16 mouse cellular contexts compared by ENCODE assay signal in genomic region chr19:10693926-10694682, GRCm38 (mm10). TPM values are rescaled to one million over a fixed set of nuclear protein-coding genes. Genes with fewer than 3 reads are reported as not detected.
A peak's percentile ranks its signal among the peaks of the same experiment; 100 is the strongest.
DNase-seq lines count a peak whose midpoint lies in the region; ATAC-seq and TF ChIP-seq lines count a peak whose summit lies in the region.
"Had no signal": no experiment of that assay in that cellular context is flagged by ENCODE, and none has a peak within 500 bp of the region (broad histone marks: within the 10 kb centered on the region; RNA-seq: fewer than 3 reads in every experiment).

No protein-coding gene starts in this region.

- no peaks in the 10 kb centered on the region for H3K36me3 ChIP-seq in lung, postnatal 0 days (ENCODE audit: insufficient read depth, low read length)
- H3K36me3 ChIP-seq in forebrain, embryonic 16.5 days (ENCODE audit: control insufficient read depth, insufficient read depth) = no peaks in the 10 kb centered on the region
- H3K36me3 ChIP-seq: hindbrain, embryonic 10.5 days had no signal

- H3K4me3 ChIP-seq in lung, postnatal 0 days (ENCODE audit: low read depth, low read length) = no peak overlapping the region
- H3K4me3 ChIP-seq in bone marrow, adult 2 months (replicated peaks; ENCODE audit: control insufficient read depth, low read depth, low read length) = no peak overlapping the region
- H3K4me3 ChIP-seq in forebrain, embryonic 16.5 days (replicated peaks; ENCODE audit: low read length) = no peak overlapping the region
- H3K4me3 ChIP-seq: embryonic facial prominence, embryonic 13.5 days; hindbrain, embryonic 10.5 days had no signal

- H3K9ac ChIP-seq in lung, postnatal 0 days (replicated peaks; ENCODE audit: low read depth) = no peak overlapping the region
- no peak overlapping the region for H3K9ac ChIP-seq in forebrain, embryonic 16.5 days (replicated peaks; ENCODE audit: low read depth, low read length)
- H3K9ac ChIP-seq: embryonic facial prominence, embryonic 13.5 days; lung, embryonic 14.5 days had no signal

- TF ChIP-seq CTCF in lung, postnatal 0 days (IDR thresholded peaks at IDR 0.05) = no peak
- no peak for TF ChIP-seq CTCF in bone marrow, adult 2 months (IDR thresholded peaks at IDR 0.05; ENCODE audit: control insufficient read depth, insufficient read depth, low read length)

- H3K4me2 ChIP-seq in lung, postnatal 0 days (replicated peaks; ENCODE audit: low read depth, low read length) = no peak overlapping the region
- H3K4me2 ChIP-seq in forebrain, embryonic 16.5 days (ENCODE audit: low read length) = no peak overlapping the region
- H3K4me2 ChIP-seq: embryonic facial prominence, embryonic 13.5 days; lung, embryonic 14.5 days had no signal

- DNase-seq in lung, postnatal 0 days (ENCODE audit: low spot score) = peak; percentile 61
- no peak for DNase-seq in lung, postnatal 10 days
- no peak for DNase-seq in cerebellum, adult 18-20 months
- no peak for DNase-seq in layer of hippocampus, postnatal 25 days (ENCODE audit: extremely low spot score in 1 of 2, low spot score in 1 of 2)
- DNase-seq: cerebellum, postnatal 14 days; lung, embryonic 14.5 days; right cerebral cortex, postnatal 4 days had no signal

- TF ChIP-seq EP300 in lung, postnatal 0 days (IDR thresholded peaks at IDR 0.05) = no peak

- WGBS in lung, postnatal 0 days = 71% methylated on average over 10 of the region's 10 CpGs
- 39% methylated on average over 10 of the region's 10 CpGs for WGBS in bone marrow, adult 2 months
- 87% methylated on average over 10 of the region's 10 CpGs for WGBS in forebrain, embryonic 16.5 days

- H3K27ac ChIP-seq in lung, postnatal 0 days (ENCODE audit: low read length) = 0 out of 2 replicates have a peak overlapping the region, but pooled peaks have one; percentile 44
- peak overlapping the region; percentile 72 for H3K27ac ChIP-seq in bone marrow, adult 2 months (ENCODE audit: control insufficient read depth, insufficient read depth, low read depth, low read length, poor library complexity)
- H3K27ac ChIP-seq in forebrain, embryonic 16.5 days (ENCODE audit: low read length) = no peak overlapping the region
- H3K27ac ChIP-seq: embryonic facial prominence, embryonic 13.5 days; hindbrain, embryonic 10.5 days had no signal

- H3K27me3 ChIP-seq in lung, postnatal 0 days (replicated peaks; ENCODE audit: insufficient read depth, low read length) = no peaks in the 10 kb centered on the region
- no peaks in the 10 kb centered on the region for H3K27me3 ChIP-seq in forebrain, embryonic 16.5 days (replicated peaks; ENCODE audit: control insufficient read depth, insufficient read depth, low read length)
- H3K27me3 ChIP-seq: embryonic facial prominence, embryonic 13.5 days had no signal

- H3K4me1 ChIP-seq in lung, postnatal 0 days (ENCODE audit: insufficient read depth, low read depth, low read length) = peaks cover 27% of the 10 kb centered on the region; the same call in 1 of the 2 replicates
- H3K4me1 ChIP-seq in bone marrow, adult 2 months (ENCODE audit: control insufficient read depth, insufficient read depth, low read length) = peaks cover 6% of the 10 kb centered on the region
- peaks cover 55% of the 10 kb centered on the region for H3K4me1 ChIP-seq in forebrain, embryonic 16.5 days (replicated peaks; ENCODE audit: control insufficient read depth, insufficient read depth, low read length)

- TF ChIP-seq POLR2A in bone marrow, adult 2 months (IDR thresholded peaks at IDR 0.05; ENCODE audit: borderline replicate concordance, control insufficient read depth, low read depth, low read length) = no peak

- no peak for ATAC-seq in lung, postnatal 0 days
- peak; percentile 70 for ATAC-seq in granulocyte monocyte progenitor cell, adult 5-6 weeks (replicated peaks; ENCODE audit: poor library complexity, severe bottlenecking)
- peak; percentile 59 for ATAC-seq in megakaryocyte progenitor cell, adult 5-6 weeks (replicated peaks; ENCODE audit: poor library complexity)
- ATAC-seq in forebrain, embryonic 16.5 days = no peak

- H3K9me3 ChIP-seq in lung, postnatal 0 days (ENCODE audit: low read length) = no peaks in the 10 kb centered on the region
- no peaks in the 10 kb centered on the region for H3K9me3 ChIP-seq in forebrain, embryonic 16.5 days (ENCODE audit: control insufficient read depth, low read length)
- H3K9me3 ChIP-seq: embryonic facial prominence, embryonic 13.5 days; hindbrain, embryonic 10.5 days had no signal

RNA-seq across cellular contexts. Expression of gene Vps37c, which starts 5.6 kb away (rescaled TPM):
- polyA plus RNA-seq in lung, postnatal 0 days (2015; fragmentation: Nextera tagmentation; extraction: Ambion mirVana) = 23.4 and 25.2 TPM in 2 replicates
- 14.4 and 29.5 TPM in 2 replicates for polyA plus RNA-seq in bone marrow, adult 2 months (2011; ENCODE audit: insufficient read depth, insufficient read length, low replicate concordance, missing spikeins)
- 21.1 and 23.8 TPM in 2 replicates for total RNA-seq in granulocyte monocyte progenitor cell, adult 5-6 weeks (2014; fragmentation: Nextera tagmentation)
- 15.3 and 20.0 TPM in 2 replicates for total RNA-seq in granulocyte monocyte progenitor cell, adult 5-6 weeks (2017)
- 17.6 and 21.0 TPM in 2 replicates for total RNA-seq in megakaryocyte progenitor cell, adult 5-6 weeks (2015)
- total RNA-seq in megakaryocyte progenitor cell, adult 5-6 weeks (2017) = 14.7 and 15.2 TPM in 2 replicates
- 38.3 and 40.5 TPM in 2 replicates for polyA plus RNA-seq in forebrain, embryonic 16.5 days (2015; fragmentation: Nextera tagmentation; extraction: Ambion mirVana)
- 10 to 100 TPM; 24.8 to 28.0 TPM for total RNA-seq in layer of hippocampus, postnatal 25 days (2021)

RNA-seq across cellular contexts. Expression of gene Pga5, which starts 16.2 kb away (rescaled TPM):
- not detected in 2 replicates for polyA plus RNA-seq in lung, postnatal 0 days (2015; fragmentation: Nextera tagmentation; extraction: Ambion mirVana)
- polyA plus RNA-seq in bone marrow, adult 2 months (2011; ENCODE audit: insufficient read depth, insufficient read length, low replicate concordance, missing spikeins) = not detected in 2 replicates
- not detected in 2 replicates for total RNA-seq in granulocyte monocyte progenitor cell, adult 5-6 weeks (2014; fragmentation: Nextera tagmentation)
- total RNA-seq in granulocyte monocyte progenitor cell, adult 5-6 weeks (2017) = not detected in 2 replicates
- not detected in 2 replicates for total RNA-seq in megakaryocyte progenitor cell, adult 5-6 weeks (2015)
- total RNA-seq in megakaryocyte progenitor cell, adult 5-6 weeks (2017) = not detected in 2 replicates
- not detected in 2 replicates for polyA plus RNA-seq in forebrain, embryonic 16.5 days (2015; fragmentation: Nextera tagmentation; extraction: Ambion mirVana)
- not detected for total RNA-seq in layer of hippocampus, postnatal 25 days (2021)
- total RNA-seq: heart, adult 18-20 months; left cerebral cortex, postnatal 10 days had no signal
- polyA plus RNA-seq: embryonic facial prominence, embryonic 13.5 days; hindbrain, embryonic 10.5 days; lung, embryonic 14.5 days had no signal

RNA-seq across cellular contexts. Expression of gene Cd5, which starts 44.7 kb away (rescaled TPM):
- 0.48 and 0.68 TPM in 2 replicates for polyA plus RNA-seq in lung, postnatal 0 days (2015; fragmentation: Nextera tagmentation; extraction: Ambion mirVana)
- polyA plus RNA-seq in bone marrow, adult 2 months (2011; ENCODE audit: insufficient read depth, insufficient read length, low replicate concordance, missing spikeins) = 1.1 and 2.2 TPM in 2 replicates
- not detected in 2 replicates for total RNA-seq in granulocyte monocyte progenitor cell, adult 5-6 weeks (2014; fragmentation: Nextera tagmentation)
- total RNA-seq in granulocyte monocyte progenitor cell, adult 5-6 weeks (2017) = not detected in 2 replicates
- total RNA-seq in megakaryocyte progenitor cell, adult 5-6 weeks (2015) = 0.05 TPM in 1 of 2 replicates, not detected in the other
- total RNA-seq in megakaryocyte progenitor cell, adult 5-6 weeks (2017) = 0.61 TPM in 1 of 2 replicates, not detected in the other
- polyA plus RNA-seq in forebrain, embryonic 16.5 days (2015; fragmentation: Nextera tagmentation; extraction: Ambion mirVana) = 0.06 and 0.10 TPM in 2 replicates
- total RNA-seq in layer of hippocampus, postnatal 25 days (2021) = under 1 TPM in 1 of 2 experiments, not detected in 1; 0.16 TPM
- total RNA-seq: ES-E14 had no signal

Comparison
In these comparisons a context has a peak if more than half of its experiments do, and no peak if none do; other contexts are left out.
1. ATAC-seq: peak in granulocyte monocyte progenitor cell, adult 5-6 weeks (single experiment) and megakaryocyte progenitor cell, adult 5-6 weeks (single experiment); none in lung, postnatal 0 days (single experiment) and forebrain, embryonic 16.5 days (single experiment).